In the genomic region with DNA sequence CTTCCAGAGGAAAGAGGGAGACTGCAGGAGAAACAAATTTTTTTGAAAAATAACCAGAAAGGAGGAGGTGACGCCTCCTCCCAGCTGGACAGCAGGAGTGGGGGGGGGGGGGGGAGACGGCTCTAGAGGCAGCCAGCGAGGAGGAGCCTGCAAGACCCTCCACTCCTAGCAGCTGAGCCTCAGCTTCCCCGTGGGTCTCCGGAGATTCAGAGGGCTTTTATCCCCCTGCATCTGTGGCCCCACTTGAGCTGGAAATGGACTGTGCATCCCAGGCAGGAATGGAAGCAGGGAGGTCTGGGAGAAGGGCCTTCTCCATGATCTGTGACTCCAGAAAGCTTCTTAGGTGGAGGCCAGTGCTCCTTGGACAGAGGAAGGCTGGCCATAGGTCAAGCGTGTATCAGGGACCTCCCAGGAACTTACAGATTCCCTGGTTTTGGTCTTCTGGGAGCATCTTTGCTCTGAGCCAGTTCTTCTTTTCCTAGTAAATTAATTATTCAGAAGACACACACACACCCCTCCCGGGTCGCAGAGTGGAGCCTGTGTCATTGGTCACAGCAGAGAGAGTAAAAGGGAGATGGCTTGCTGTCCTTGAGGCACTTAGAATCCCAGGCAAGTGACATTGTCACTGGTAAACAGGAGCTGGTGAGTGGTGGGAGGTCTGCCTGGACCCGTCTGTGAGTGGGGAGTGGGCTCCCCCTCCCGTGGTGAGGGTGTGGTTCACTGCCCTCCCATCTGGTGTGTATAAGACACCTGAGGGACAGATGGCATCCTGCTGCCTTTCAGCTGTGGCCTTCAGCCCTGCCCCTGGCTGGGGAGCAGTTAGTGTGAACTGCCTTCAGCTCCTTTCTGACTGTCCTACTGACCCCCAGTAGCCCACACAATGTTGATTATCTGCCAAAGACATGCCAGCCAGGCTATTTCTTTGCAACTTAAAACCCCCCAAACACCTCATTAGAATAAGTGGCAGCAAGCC, we compare ENCODE assay signal across 10 mouse cellular contexts. TPM values are rescaled to one million over a fixed set of nuclear protein-coding genes. Genes with fewer than 3 reads are reported as not detected.
DNase-seq lines count a peak whose midpoint lies in the region; ATAC-seq and TF ChIP-seq lines count a peak whose summit lies in the region.
"Had no signal": no experiment of that assay in that cellular context is flagged by ENCODE, and none has a peak within 500 bp of the region (broad histone marks: within the 10 kb centered on the region; RNA-seq: fewer than 3 reads in every experiment).

No protein-coding gene starts in this region.

- H3K9me3 ChIP-seq in heart, postnatal 0 days (replicated peaks; ENCODE audit: control insufficient read depth, low read length) = no peaks in the 10 kb centered on the region
- no peaks in the 10 kb centered on the region for H3K9me3 ChIP-seq in forebrain, embryonic 15.5 days
- no peaks in the 10 kb centered on the region for H3K9me3 ChIP-seq in midbrain, embryonic 16.5 days (replicated peaks; ENCODE audit: control insufficient read depth, low read length, poor library complexity, severe bottlenecking)

- 14% methylated on average over 9 of the region's 10 CpGs for WGBS in heart, postnatal 0 days
- WGBS in heart, adult 2 months = 16% methylated on average over 10 of the region's 10 CpGs
- WGBS in forebrain, embryonic 15.5 days = 12% methylated on average over 9 of the region's 10 CpGs
- WGBS in midbrain, embryonic 16.5 days = 5% methylated on average over 9 of the region's 10 CpGs

- no peaks in the 10 kb centered on the region for H3K36me3 ChIP-seq in heart, postnatal 0 days (replicated peaks; ENCODE audit: control insufficient read depth, insufficient read depth, low read length)
- no peaks in the 10 kb centered on the region for H3K36me3 ChIP-seq in heart, adult 2 months (ENCODE audit: control insufficient read depth, insufficient read depth, low read length)
- H3K36me3 ChIP-seq in forebrain, embryonic 15.5 days = no peaks in the 10 kb centered on the region
- no peaks in the 10 kb centered on the region for H3K36me3 ChIP-seq in midbrain, embryonic 16.5 days (ENCODE audit: control insufficient read depth, insufficient read depth, low read length)

- ATAC-seq in heart, postnatal 0 days (ENCODE audit: insufficient read depth, low read depth) = no peak
- ATAC-seq in forebrain, embryonic 15.5 days (replicated peaks) = 0 out of 2 replicates have a peak, but pooled peaks have one; percentile 17
- ATAC-seq in midbrain, embryonic 16.5 days = no peak

- H3K4me2 ChIP-seq in heart, postnatal 0 days (ENCODE audit: low read depth, low read length) = peak overlapping the region; percentile 54; the same call in 1 of the 2 replicates
- peak overlapping the region; percentile 73 for H3K4me2 ChIP-seq in forebrain, embryonic 15.5 days (replicated peaks)
- peak overlapping the region; percentile 69 for H3K4me2 ChIP-seq in midbrain, embryonic 16.5 days (ENCODE audit: low read length)

- DNase-seq in heart, postnatal 0 days (ENCODE audit: low spot score) = no peak
- DNase-seq in heart, adult 2 months = no peak
- DNase-seq in brain, embryonic 14.5 days (ENCODE audit: low read depth) = peak; percentile 77
- DNase-seq in layer of hippocampus, postnatal 14 days (ENCODE audit: low spot score in 2 of 2) = no peak
- DNase-seq in spleen, adult 12 weeks (ENCODE audit: low spot score) = no peak
- no peak for DNase-seq in layer of hippocampus, adult 9-10 months (ENCODE audit: low spot score)

- no peak overlapping the region for H3K9ac ChIP-seq in heart, postnatal 0 days (replicated peaks; ENCODE audit: low read depth, low read length)
- no peak overlapping the region for H3K9ac ChIP-seq in heart, adult 2 months (ENCODE audit: low read depth, low read length)
- H3K9ac ChIP-seq in forebrain, embryonic 15.5 days (replicated peaks) = peak overlapping the region; percentile 55
- peak overlapping the region; percentile 86 for H3K9ac ChIP-seq in midbrain, embryonic 16.5 days (ENCODE audit: low read depth, low read length)

- H3K4me3 ChIP-seq in heart, postnatal 0 days (ENCODE audit: low read depth, low read length) = no peak overlapping the region; the same call in 1 of the 2 replicates
- H3K4me3 ChIP-seq in heart, adult 2 months = no peak overlapping the region
- H3K4me3 ChIP-seq in forebrain, embryonic 15.5 days = peak overlapping the region; percentile 44
- H3K4me3 ChIP-seq in midbrain, embryonic 16.5 days (ENCODE audit: low read depth, low read length) = peak overlapping the region; percentile 60

- no peak for TF ChIP-seq CTCF in heart, postnatal 0 days (IDR thresholded peaks at IDR 0.05; ENCODE audit: low read depth)
- TF ChIP-seq CTCF in heart, adult 2 months (IDR thresholded peaks at IDR 0.05) = no peak
- no peak for TF ChIP-seq CTCF in brain, embryonic 14.5 days (IDR thresholded peaks at IDR 0.05; ENCODE audit: borderline replicate concordance, extremely low read depth, insufficient read depth, insufficient read length)

- no peak for TF ChIP-seq EP300 in heart, postnatal 0 days (IDR thresholded peaks at IDR 0.05; ENCODE audit: low read depth)
- no peak for TF ChIP-seq EP300 in heart, adult 2 months (IDR thresholded peaks at IDR 0.05; ENCODE audit: insufficient read depth, low read depth, low read length)

- no peak overlapping the region for H3K27ac ChIP-seq in heart, postnatal 0 days (ENCODE audit: low read depth)
- no peak overlapping the region for H3K27ac ChIP-seq in heart, adult 2 months
- H3K27ac ChIP-seq in forebrain, embryonic 15.5 days (replicated peaks) = peak overlapping the region; percentile 11; the same call in 1 of the 2 replicates
- H3K27ac ChIP-seq in midbrain, embryonic 16.5 days (ENCODE audit: low read length) = peak overlapping the region; percentile 82

- H3K79me2 ChIP-seq in heart, adult 2 months (replicated peaks; ENCODE audit: control insufficient read depth, insufficient read depth, low read length) = no peaks in the 10 kb centered on the region

- no peaks in the 10 kb centered on the region; the same call in 1 of the 2 replicates for H3K4me1 ChIP-seq in heart, postnatal 0 days (ENCODE audit: control insufficient read depth, insufficient read depth)
- H3K4me1 ChIP-seq in heart, adult 2 months (ENCODE audit: control insufficient read depth, insufficient read depth, low read length) = no peaks in the 10 kb centered on the region
- peaks cover 52% of the 10 kb centered on the region for H3K4me1 ChIP-seq in forebrain, embryonic 15.5 days
- H3K4me1 ChIP-seq in midbrain, embryonic 16.5 days (ENCODE audit: control insufficient read depth, insufficient read depth, low read length) = peaks cover 66% of the 10 kb centered on the region

- no peak for TF ChIP-seq POLR2A in heart, adult 2 months (IDR thresholded peaks at IDR 0.05; ENCODE audit: insufficient read depth, low read depth, low read length)
- TF ChIP-seq POLR2A in brain, embryonic 14.5 days (IDR thresholded peaks at IDR 0.05; ENCODE audit: borderline replicate concordance, extremely low read depth, insufficient read depth, insufficient read length, poor library complexity, severe bottlenecking) = no peak

- H3K27me3 ChIP-seq in heart, postnatal 0 days (ENCODE audit: control insufficient read depth, insufficient read depth, low read length) = peaks cover 41% of the 10 kb centered on the region
- H3K27me3 ChIP-seq in heart, adult 2 months (ENCODE audit: control insufficient read depth, insufficient read depth, low read length) = peaks cover 14% of the 10 kb centered on the region
- peaks cover 10% of the 10 kb centered on the region; the same call in 1 of the 2 replicates for H3K27me3 ChIP-seq in forebrain, embryonic 15.5 days
- H3K27me3 ChIP-seq in midbrain, embryonic 16.5 days (ENCODE audit: control insufficient read depth, insufficient read depth, low read depth, low read length) = no peaks in the 10 kb centered on the region

- intact Hi-C loops in heart, adult 2 months (cut with DNase I) = no loop called here

RNA-seq across cellular contexts. Expression of a gene that starts 1.0 kb away (rescaled TPM):
- total RNA-seq in heart, postnatal 0 days (2014; rRNA removed; ENCODE audit: low replicate concordance) = 0.31 and 1.0 TPM in 2 replicates
- 0.11 and 0.18 TPM in 2 replicates for polyA plus RNA-seq in heart, postnatal 0 days (2015; fragmentation: Nextera tagmentation; extraction: Ambion mirVana)
- total RNA-seq in heart, adult 2 months (2021) = under 1 TPM; 0.36 to 0.47 TPM
- polyA plus RNA-seq in heart, adult 2 months (2012; rRNA removed) = 0.10 TPM in 1 of 2 replicates, not detected in the other
- polyA plus RNA-seq in brain, embryonic 14.5 days (2012; rRNA removed) = 65.0 and 80.5 TPM in 2 replicates
- polyA plus RNA-seq in forebrain, embryonic 15.5 days (2015; fragmentation: Nextera tagmentation; extraction: Ambion mirVana) = 21.8 and 30.0 TPM in 2 replicates
- polyA plus RNA-seq in midbrain, embryonic 16.5 days (2015; fragmentation: Nextera tagmentation; extraction: Ambion mirVana) = 112 and 145 TPM in 2 replicates
- 100 to 1,000 TPM; 124 to 128 TPM for total RNA-seq in layer of hippocampus, postnatal 14 days (2021)
- total RNA-seq: hematopoietic stem cell, adult 5-6 weeks; MEL had no signal

Comparison
In these comparisons a context has a peak if more than half of its experiments do, and no peak if none do; other contexts are left out.
1. H3K27ac ChIP-seq: peak in forebrain, embryonic 15.5 days (single experiment) and midbrain, embryonic 16.5 days (single experiment); none in heart, postnatal 0 days (single experiment) and heart, adult 2 months (single experiment).
2. H3K4me3 ChIP-seq: peak in forebrain, embryonic 15.5 days (single experiment) and midbrain, embryonic 16.5 days (single experiment); none in heart, postnatal 0 days (single experiment) and heart, adult 2 months (single experiment).
3. H3K9ac ChIP-seq: peak in forebrain, embryonic 15.5 days (single experiment) and midbrain, embryonic 16.5 days (single experiment); none in heart, postnatal 0 days (single experiment) and heart, adult 2 months (single experiment).
4. RNA of a gene that starts 1.0 kb away (polyA plus RNA-seq): 112 to 145 TPM in midbrain, embryonic 16.5 days, 65.0 to 80.5 TPM in brain, embryonic 14.5 days and 21.8 to 30.0 TPM in forebrain, embryonic 15.5 days; 0.11 to 0.18 TPM in heart, postnatal 0 days and 0.10 TPM in heart, adult 2 months; every median in the first group is over 10 times any median in the second.
5. Peak in every context shown above with its lines, with median percentiles within 50 percentile points of each other: H3K4me2 ChIP-seq.